Mouse (Mus musculus) urinary bladder, adult 2 months (tissue): ENCODE results near the gene Nav2. TPM values are rescaled to one million over a fixed set of nuclear protein-coding genes. Genes with fewer than 3 reads are reported as not detected.

Source experiments
- DNase-seq: peaks from one replicate; pipeline ENCODE4 v3.0.0; 2022; ENCODE audit warnings: low spot score
- polyA plus RNA-seq: library from polyadenylated mRNA; depleted of rRNA; stranded (reverse); fragments of >200 nt; gene quantifications from 2 replicates; pipeline ENCODE4 v1.2.3, GENCODE M21; 2012

Nav2 gene
- polyA plus RNA-seq, 1 experiment: 4.6 TPM

DNA sequence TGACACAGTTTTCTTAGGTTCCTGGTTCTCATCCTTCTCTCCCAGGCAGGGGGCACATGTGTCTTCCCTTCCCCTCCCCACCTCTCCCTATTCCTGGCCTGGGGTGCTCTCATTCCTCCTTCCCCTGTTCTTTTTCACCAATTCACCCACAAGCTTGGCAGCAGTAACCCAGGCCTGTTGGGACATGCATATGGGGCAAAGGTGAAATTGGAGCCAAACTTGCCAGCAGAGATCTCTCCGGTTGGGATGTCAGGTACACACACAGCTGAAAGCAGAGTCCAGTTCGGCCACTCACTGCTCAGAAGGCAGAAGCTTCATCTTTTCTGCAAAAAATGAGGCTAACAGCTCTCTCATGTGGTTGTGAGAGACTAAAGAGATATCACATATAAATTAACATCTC, 26.3 kb downstream of the Nav2 start:
- no peak for DNase-seq

DNA sequence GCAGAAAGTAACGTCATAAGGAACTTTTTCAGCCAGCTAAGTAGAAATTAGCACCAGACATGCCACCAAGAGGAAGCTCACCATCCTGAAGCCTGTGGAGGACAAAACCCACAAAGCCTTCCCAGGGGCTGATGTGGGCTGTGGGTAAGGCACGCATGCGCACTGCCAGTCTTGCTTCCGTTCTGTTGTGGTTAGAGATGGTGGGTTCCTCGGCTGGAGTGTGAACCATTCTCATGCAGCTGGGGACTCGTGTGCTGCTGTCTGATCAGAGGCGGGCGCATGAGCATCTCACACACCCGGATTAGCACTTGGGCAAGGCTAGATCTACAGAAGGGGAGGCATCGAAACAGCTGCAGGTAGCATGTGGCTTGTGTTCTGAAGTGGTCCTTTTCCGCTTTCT, 29.0 kb downstream of the Nav2 start:
- DNase-seq: no peak

DNA sequence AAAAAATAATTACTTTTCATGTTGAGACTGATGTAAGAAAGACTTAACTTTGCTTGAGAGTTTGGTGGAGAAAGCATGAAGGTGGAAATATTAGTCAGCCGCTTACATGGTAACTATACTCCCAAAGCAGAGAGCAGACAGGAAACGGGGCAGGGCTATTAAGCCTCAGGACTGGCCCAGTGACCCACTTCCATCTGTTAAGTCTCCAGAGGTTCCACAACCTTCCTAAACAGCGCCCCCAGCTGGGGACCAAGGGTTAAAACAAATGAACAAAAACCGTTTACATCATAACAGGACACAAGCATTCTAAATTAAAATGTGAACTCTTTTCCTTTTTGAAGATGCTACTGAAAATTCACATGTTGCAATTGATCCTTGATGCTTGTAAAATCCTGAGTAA, 29.7 kb downstream of the Nav2 start:
- no peak for DNase-seq

DNA sequence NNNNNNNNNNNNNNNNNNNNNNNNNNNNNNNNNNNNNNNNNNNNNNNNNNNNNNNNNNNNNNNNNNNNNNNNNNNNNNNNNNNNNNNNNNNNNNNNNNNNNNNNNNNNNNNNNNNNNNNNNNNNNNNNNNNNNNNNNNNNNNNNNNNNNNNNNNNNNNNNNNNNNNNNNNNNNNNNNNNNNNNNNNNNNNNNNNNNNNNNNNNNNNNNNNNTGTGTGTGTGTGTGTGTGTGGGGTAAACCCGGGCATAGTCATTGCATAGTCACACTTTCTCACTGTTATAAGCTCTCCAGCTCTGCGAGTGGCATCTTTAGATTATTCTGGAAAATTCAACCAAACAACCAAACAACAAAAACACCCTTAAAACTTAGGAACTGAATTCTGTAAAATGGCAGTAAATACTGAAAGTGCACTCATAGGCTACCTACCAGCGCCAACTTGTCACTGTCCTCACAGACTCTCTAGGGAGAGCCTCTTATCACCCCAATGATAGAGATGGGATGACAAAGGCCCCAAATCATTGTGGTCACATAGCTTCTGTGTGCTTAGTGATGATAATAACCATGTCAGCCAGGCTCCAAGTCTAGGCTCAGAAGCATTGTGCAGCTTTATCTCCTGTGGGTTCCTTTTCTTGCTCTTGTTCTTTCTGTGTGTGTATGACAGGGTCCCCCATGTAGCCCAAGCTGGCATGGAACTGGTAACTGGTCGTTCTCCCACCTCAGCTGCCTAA, 40.0 kb downstream of the Nav2 start:
- no peak for DNase-seq

DNA sequence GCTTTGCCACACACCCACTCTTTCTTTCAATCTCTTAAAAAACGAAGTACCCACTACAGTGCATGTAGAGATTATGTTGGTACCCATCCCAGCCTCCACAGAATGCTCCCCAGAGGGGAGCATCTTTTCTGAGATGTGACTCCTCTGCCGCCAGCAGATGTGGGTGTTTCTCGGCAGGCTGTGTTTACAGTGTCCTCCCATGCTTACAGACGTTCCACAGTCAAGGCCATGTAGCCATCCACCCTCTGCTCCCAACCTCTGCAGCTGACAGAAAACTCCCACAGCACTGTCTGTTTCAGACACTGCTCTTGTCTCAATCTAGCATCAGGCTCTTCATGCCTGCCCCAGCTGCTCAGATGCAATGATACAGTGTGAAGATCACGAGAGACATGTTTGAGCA, 46.0 kb downstream of the Nav2 start:
- no peak for DNase-seq

DNA sequence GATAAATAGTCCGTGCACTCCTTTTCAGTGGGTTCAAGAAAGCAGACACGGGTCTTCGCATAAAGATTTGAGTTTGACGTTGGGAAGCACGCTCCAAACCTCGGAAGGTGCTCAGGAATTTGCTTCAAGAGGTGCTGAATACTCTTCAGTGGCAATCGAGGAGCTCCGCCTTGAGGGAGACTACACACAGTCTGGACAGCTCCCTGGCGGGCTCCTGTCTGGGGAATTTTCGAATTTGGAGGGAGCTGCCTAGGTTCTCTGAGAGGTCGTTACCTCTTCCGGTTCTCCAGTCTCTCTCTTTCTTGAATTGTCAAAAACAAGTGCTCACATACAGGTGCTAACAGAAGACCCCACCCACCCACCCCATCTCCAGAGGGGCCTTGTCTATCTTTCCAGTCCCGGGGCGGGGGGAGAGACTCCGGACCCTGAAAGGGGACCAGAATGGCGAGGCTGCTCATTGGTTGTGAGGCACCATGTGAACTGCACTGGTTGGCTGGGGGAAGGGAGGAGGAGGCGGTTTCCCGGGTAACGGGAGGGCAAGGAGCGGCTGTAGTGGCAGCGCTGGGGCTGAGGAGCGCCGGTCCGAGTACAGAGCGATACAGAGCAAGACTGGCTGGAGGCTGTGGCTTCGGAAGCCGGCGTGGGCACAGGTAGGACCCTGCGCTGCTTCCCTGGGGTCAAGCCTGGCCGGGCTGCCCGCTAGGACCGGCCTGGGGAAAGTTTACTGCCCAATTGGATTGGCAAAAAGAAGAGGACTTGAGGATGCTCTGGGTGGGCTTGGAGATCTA, 50.2 kb downstream of the Nav2 start:
- peak; percentile 26 for DNase-seq

DNA sequence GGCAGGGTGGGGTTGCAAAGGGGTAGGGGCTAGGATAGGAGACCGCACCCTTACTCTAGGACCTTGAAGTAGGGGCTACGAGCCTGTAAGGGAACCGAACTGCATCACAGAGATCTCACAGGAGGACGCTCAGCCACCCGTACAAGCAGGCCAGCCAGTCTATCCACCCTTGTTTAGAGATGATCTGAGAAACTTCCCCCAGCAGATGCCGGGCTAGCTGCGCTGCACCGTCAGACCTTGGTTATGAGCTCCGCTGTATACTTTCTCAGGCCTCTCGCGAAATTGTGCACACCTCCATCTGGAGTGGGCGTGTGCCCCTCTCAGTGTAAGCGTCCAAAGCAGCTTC, 50.8 kb downstream of the Nav2 start:
- no peak for DNase-seq

DNA sequence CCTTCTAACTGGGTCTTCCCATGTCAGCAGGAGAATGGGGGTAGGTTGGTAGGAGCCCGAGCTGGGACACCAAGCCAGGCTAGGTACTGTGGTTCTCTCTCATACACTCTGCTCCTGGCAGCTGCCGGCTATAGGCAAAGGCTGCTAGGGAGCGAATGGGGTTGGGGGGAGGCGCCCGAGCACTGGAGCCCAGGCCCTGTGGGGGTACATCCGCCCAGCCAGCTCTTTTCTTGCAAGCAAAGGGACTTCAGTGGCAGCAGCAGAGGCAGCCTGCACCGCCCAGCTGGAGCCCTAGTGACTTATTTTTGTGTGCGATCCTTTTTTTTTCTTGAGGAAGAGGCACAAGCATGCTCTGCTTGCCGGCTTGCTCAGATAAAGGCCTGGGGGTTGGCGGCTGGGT, 51.6 kb downstream of the Nav2 start:
- no peak for DNase-seq

DNA sequence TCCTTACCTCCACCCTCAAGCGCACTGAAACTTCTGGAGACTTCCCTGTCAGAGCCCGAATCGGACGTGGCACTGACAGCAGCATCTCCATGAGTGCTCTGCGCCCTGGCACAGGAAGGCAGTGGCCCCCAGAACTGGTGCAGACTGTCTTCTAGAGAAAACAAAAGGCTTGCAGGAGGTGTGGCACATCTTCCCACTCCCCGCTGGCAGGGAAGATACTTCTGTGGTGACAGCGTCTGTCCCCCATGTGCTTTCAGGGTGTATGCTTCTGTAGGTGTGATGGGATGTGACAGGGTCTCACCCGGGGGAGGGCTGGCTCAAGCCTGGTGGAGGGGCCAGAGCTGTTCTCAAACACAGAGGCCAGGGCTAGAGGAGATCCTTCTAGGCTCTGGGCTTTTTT, 53.0 kb downstream of the Nav2 start:
- no peak for DNase-seq

DNA sequence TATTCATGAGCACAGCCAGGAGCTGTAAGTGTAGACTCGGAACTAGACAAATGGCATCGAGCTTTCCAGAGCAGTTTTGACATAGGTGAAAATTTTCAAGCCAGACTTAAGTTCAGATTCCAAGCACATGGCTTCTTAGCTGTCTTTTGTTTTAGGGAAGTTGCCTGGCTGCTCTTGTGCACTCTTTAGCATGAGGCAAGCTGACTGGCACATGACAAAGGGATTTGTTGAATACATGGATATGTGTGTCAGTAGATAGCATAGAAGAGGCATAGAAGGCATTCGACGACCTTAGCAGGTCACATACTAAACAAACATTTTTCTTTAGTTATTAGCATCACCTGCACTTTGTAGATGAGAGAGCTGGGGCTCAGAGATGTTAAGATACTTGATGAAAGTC, 53.4 kb downstream of the Nav2 start:
- no peak for DNase-seq

DNA sequence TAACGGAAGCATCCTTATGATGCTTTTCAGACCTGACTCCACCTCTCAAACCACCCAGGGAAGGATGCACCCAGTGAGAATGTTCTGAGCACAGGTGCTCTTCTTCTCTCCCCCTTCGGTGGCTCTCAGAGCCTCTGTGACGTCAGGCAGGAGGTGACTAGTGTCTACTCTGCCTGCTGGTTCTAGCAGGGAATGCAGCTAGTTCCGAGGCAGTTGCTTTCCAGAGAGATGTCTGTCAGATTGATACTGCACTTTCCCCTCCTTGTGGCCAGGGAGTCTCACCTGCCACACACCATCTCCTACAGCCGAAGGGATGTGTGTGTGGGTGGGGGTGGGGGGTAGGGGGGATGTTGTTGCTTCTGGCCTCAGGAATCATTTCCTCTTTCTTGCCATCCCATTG, 54.6 kb downstream of the Nav2 start:
- DNase-seq: no peak

DNA sequence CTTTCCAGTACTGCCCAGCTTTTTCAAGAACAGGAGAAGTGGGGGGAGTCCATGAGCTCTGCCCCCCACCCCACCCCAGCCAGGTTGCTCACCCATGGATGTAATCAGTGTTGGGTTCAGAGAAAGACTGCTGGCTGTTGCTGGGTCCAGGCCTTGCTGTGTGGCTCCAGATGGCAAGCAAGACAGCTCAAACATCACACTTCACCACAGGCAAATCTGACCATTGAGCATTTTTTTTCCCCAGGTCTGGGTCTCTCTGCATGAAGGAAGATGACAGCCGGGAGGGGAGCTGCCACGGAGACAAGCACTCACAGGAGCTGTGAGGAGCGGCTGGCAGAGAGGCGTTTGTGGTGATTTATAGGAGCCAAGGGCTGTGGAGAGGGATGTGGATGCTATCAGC, 55.0 kb downstream of the Nav2 start:
- no peak for DNase-seq

DNA sequence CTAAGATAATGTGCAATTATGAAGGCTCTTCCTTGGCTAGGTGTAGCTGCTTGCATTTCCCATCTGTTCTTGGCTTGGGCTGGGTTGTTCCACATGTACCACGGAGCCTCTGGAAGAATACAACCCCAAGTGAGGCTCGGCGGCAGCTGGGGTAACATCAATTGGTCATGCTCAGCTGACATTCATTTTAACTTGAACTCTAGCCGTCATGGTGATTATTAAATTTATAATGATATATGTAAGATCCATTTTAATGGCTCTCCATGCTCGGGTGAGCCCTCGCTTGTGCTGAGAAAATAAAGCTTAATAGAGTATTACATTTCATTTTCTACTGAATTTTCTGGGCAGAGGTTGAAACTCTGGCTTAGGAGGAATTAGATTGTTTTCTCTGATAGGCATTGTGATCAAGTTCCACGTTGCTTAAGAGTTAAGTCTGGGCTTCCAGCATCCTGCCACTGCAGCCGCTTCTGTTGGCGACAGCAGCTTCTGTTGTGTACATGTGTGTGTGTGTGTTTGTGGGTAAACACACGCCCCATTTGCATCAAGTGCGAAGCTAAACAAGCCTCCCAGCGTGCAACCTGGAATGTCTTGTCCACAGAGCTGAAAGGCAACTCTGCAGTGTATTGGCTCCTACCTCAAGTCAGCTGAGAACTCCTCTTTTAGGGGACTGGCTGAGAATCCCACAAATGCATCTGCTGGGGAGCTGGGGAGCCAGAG, 57.4 kb downstream of the Nav2 start:
- DNase-seq: no peak

DNA sequence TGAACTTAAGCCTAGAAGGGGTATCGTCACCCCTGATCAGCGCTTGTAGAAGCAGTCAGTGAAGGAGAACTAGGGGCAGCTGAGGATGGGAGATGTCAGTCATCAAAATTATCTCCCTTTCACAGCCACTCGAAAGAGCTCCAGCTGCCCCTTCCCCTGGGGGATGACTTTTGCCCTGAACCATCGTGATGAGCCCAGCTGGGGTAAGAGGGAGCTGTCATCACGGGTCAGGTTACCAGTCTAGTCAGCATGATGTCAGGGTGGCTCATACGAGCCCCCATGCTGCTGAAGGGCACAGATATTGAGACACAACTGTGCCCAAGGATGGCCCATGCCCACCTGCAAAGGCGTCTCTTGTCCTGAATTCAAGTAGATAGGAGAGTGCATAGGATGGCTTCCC, 72.5 kb downstream of the Nav2 start:
- DNase-seq: no peak

DNA sequence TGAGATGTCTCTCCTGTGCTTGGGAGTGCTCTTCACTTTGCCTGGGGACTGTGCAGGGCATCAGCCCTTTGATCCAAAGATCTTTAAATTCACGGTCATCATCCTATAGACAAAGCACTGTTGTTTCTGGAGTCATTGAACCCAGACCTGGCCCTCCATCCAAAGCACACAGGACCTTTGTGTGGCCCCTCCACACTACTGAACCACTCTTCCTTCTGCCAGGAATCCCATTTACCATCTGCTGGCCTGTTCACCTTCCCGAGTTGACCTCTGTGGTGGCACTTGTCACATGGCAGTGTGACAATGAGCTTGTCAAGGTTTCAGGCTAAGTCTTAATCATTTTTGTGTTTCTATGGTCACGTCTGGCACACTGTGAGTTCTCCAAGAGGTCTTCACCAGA, 73.3 kb downstream of the Nav2 start:
- no peak for DNase-seq

DNA sequence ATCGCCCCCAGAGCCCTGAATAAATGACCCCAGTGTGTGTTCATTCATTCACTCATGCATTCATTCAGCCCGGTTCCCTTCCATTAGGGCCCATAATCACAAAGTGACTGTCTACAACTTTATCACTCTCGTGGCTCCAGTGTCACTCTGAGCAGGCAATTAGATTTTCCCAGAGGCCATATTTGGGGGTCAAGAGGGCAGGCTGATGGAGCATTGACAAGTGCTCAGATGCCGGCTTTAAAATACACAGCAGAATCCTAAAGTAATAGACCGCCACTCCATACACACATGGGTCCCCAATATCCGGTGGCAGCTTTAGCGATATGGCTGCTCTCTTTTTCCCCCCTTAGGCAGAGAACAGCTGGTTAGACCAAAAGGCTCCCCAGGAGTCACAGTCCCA, 74.1 kb downstream of the Nav2 start:
- DNase-seq: no peak

DNA sequence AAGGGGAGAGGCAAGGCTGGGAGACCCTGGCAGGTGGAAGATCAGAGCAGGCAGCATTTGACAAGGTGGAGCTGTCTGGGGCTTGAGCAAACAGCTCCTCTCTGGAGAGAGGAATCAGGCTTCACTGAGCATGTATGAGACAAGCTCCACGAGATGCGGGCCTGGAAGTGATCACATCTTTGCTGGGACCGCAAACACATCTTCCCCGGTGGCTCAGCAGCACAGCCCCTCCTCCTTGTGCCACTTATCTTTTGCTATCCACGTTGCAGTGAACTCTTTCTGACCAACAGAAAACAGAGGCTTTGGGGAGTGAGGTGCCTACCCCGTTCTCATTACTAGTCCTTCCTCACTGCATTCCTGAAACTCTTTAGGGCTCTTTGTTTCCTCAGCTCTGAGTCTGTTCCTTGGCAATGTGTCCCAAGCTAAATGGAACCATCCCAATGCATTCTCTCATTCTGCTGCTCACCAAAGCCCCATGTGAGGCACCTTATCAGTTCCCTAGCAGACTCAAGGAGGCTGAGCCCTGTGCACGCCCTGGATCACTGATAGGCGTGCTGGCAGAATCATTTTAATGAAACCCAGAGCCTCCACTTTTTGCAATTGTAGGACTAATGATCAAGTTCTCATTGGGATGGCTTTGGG, 83.5 kb downstream of the Nav2 start:
- DNase-seq: no peak

DNA sequence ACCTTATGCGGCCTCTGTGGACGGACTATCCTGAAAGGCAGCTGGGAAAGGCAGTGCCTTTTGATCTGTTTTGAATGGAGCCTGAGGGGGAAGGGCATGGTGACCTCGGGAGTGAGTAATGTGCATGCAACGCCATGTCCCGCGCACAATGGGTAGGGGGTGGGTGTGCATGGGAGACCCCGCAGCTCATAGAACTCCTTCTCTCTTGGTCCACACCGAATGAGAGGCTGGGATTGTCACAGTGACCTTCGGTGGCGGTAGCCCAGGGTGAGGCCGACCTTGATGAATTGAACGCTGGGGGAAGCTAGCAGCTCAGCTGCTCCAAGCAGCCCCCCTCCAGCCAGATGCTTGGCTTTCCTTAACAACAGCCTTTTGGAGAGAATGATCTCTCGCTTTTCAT, 86.7 kb downstream of the Nav2 start:
- no peak for DNase-seq

DNA sequence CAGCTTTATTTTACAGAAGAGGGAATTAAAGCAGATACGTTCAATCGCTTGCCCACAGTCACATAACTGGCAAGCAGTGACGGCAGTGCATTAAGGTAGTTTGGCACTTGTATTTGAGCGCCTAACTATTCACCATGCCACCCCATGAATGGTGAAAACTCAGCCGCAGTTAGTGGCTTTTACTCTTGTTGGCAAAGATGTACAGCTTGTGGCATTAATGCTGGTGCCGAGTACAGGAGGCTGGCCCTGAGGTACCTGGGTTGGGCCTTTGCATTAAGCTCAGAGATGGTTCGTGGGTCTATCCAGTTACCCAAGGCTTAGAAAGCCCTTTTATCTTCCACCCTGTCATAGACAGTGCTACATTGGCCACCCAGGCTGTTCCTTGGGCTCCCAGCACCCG, 87.2 kb downstream of the Nav2 start:
- DNase-seq: no peak

DNA sequence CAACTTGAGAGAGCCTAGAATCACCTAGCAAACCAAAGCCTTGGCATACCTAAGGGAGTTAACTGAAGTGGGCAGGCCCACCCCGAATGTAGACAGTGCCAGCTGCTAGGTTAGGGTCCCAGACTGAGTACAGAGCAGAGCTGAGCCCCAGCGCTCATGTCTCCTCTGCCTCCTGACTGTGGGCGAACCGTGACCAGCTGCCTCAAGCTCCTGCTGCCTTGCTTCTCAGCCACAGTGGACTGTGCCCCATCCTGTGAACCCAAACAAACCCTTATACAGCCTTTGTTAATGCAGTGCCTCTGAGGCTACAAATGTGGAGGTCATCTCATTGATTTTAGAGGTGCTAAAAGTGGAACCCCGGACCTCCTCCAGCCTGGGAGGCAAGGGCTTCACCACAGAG, 88.3 kb downstream of the Nav2 start:
- DNase-seq: no peak

DNA sequence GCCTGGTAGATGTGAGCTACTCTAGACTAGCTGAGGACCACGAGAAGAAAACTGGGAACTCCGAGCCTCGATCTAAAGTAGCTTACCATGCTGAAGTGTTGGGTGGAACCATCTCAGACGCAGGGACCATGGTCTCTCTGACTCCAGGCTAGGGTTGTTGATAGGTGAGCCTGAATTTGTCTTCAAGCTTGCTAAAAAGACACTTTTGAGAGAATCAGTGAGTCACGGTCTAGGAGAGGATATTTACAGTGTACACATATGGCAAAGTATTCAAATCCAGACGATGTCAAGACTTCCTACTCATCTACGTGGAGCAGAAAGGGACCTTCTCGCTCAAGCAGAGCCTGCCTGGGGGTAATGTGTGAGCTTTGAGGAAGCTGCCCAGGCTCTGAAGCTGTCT, 89.6 kb downstream of the Nav2 start:
- no peak for DNase-seq

DNA sequence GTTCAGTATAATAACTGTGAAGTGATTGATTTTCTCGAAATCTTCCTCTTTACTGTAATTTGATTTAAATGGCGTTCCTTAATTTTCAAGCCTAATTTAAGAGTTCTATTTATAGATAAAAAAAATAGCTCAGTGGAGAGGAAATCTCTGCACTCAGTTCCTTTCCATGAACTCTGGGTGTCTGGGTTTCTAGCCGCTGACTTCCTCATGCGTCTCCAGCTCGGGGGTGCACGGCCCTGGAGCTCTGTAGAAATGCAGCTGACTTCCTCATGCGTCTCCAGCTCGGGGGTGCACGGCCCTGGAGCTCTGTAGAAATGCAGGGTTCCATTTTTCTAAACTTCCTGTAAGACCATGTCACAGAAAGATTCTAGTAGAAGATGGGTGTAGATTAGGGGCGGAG, 90.1 kb downstream of the Nav2 start:
- DNase-seq: no peak

DNA sequence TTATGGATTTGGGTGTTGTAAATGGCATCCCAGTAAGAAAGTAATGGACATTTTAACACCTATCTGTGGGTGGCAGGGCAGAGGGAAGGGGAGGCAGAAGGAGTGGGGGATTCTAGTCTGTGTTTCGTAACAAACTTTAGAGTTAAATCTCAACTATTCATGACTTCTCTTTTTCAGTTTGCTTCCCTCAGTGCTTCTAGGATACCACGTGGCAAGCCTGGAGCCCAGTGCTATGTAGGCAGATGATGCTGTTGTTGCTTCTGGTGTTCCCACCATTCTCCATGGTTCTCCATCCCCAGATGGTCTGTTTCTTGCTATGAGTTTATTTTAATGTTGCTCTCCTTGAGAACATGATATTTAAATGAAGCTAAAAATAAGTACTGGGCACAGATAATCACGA, 92.3 kb downstream of the Nav2 start:
- DNase-seq: no peak
